Mouse (Mus musculus) ovary, adult 18-20 months (tissue): ENCODE results near the gene Tomm20.
"Not testable (repeated sequence)": the region's sequence is repeated elsewhere in the genome, so short reads cannot be mapped to it uniquely, and the experiment has no call there.

Source experiments
- DNase-seq: peaks from one replicate; pipeline ENCODE4 v3.0.0; 2022; ENCODE audit warnings: low spot score, mixed read lengths

Gene Tomm20

DNA sequence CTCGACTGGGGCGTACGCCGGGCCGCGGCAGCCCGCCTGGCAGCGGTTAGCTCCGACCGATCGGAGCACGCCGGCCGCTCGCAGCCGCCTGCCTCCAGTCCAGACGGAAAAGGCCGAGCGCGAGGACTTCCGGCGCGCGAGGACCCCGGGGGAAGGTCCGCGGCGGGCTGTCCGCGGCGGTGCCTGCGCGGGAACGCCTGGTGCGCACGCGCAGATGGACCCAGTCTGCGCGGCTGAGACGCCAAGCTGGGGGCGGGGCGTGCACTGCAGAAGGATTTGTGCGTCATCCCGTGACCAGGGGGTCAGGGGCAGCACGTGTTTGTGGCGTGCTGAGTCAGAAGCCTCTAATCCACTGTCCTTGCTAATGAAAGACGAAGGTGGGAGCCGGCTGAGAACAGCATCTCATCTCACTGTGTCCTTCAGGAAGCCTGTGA lies at the start of gene Tomm20:
Gene Tomm20, minus strand, starts transcription at position 115 of the 434 bp plus-strand sequence.
- DNase-seq = peak; percentile 95

- no peak for DNase-seq
These were observed 48.9 kb upstream of the Tomm20 start for GRCm38 (mm10) chr8:126994506-126994905.

GRCm38 (mm10) chr8:126989363-126990153 lies 43.9 kb upstream of the Tomm20 start:
- no peak for DNase-seq

DNA sequence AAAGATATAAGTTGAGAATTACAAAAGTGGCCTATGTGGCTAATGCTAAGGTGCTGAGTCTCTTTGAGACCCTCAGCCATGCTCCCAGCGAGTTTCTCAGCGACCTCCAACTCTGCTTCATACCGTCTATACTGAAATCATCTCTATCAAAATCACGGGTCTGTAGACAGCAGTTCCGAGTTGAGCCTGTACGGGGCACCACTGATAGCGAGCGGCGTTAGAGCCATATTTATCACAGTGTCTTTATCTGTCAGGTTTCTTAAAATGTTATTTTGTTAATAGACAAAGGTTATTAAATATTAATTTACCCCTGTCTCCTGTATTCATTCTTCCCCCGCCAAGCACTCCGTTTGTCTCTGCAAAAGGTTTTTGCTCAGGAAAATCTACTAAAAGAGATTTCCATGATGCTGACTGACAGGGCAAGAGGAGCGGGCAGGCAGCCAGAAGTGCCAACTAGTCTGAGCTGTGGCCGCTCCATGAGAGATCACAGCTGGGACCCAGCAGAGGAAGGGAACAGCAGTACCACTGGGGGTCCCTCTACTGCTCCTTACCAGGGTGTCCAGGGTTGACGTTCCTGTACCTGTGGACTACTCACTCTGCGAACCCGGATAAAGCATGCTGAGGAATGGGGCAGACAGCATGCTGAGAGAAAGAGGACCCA lies 42.8 kb upstream of the Tomm20 start:
- no peak for DNase-seq

GRCm38 (mm10) chr8:126986495-126986894 lies 40.9 kb upstream of the Tomm20 start:
- DNase-seq = peak; percentile 47

GRCm38 (mm10) chr8:126980046-126980445 lies 34.4 kb upstream of the Tomm20 start:
- DNase-seq = no peak

GRCm38 (mm10) chr8:126979091-126979920 lies 33.7 kb upstream of the Tomm20 start:
- peak; percentile 14 for DNase-seq

DNA sequence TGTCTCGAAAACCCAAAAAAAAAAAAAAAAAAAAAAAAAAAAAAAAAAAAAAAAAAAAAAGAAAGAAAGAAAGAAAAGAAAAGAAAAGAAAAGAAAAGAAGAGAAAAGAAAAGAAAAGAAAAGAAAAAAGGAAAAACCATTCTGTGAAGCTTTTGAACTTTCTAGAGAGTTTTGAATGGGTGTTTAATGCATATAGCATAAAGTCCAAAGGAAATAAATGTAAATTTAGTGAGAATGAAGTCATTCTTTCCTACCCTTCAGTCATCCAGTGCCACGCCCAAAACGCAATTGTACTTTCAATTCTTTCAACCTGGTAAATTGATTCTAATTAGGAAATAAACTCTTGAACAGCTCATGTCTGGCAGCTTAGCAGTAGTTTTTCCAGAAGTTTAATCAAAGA lies 32.9 kb upstream of the Tomm20 start:
- DNase-seq = not testable (repeated sequence)

DNA sequence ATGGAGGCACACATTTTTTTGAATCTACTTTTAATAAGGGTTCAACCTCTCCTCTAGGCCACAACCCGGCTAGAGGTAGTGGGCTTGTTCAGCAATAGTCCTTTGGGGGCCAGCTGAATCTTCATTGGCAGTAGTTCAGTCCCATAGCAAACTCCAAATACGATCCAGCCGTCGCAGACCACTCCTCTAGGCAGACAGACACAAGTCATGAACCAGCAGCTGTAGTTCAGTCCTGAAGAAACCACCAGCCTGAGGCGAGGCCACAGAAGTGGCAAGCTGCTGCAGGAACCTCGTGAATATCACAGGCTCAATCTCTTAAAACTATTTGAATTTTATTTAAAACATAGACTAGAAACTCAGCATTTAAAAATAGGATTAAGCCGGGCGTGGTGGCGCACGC lies 32.4 kb upstream of the Tomm20 start:
- DNase-seq = no peak

- DNase-seq = no peak
These were observed 31.1 kb upstream of the Tomm20 start for GRCm38 (mm10) chr8:126976608-126977348.

DNA sequence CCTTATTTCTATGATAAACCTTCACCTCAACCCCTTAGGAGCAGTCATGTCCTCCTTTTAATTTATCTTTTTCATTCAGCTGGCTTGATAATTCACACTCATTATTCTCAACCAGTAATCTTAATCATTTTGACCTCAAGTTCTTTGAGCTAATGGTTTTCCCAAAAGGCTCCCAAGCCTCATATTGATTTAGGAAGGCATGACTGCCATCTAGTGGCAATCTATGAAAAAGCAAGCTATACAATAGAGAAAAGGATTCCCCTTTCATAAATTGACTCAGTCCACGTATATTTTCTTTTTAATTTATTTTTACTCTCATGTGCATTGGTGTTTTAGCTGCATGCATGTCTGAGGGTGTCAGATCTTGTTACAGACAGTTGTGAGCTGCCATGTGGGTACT lies 30.1 kb upstream of the Tomm20 start:
- DNase-seq = no peak

DNA sequence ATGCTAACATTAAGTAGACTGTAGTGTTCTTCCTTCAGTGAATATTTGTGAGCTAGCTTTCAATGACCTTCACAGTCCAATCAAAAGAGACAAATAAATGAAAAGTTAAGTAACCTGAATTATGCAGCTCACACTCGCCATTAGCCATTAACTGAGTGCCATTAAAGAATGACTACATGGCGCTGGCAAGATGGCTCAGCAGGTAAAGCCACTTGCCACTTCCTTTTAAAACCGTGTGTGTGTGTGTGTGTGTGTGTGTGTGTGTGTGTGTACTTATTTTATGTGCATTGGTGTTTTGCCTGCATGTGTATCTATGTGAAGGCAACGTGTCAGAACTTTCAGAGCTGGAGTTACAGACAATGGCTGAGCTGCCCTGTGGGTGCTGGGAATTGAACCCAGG lies 28.9 kb upstream of the Tomm20 start:
- no peak for DNase-seq

DNA sequence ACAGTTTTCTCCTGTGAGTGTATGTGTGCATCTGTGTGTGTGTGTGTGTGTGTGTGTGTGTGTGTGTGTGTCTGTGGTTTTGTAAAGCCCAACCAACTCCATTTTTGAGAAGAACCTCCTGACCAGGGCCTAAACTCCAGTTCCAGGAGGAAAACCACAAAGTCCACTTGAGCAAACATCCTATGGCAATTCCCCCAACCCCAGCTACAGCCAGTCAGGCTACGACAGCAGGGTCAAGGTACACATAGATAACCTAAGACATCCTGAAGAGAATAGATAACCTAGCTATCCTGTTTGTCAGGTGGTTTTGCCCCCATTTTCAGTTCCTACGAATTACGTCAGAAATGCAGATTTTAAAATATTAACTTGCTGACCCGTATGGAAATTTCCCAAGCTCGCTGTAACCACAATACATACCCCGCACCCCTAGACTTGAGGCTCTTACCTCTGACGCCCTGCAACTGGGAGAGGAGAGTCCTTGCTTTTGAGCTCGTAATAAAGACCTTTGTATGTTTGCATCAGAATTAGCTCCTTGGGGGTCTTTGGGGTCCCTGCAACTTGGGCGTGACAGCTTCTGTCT lies 28.1 kb upstream of the Tomm20 start:
- no peak for DNase-seq

DNA sequence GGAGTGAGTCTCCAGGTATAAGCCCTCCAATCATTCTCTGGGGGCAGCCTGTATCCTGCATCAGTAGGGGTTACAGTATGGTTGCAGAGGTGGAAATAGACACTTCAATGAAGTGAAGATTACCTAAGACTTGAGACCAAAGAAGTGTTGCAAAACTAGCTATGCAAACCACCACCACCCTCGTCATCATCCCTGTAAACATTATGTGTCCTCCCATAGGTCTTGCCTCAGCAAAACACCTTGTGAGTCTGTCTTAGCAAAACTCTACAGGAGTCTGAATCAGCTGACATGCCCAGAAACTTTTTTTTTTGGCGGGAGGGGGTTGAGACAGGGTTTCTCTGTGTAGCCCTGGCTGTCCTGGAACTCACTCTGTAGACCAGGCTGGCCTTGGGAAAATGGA lies 27.0 kb upstream of the Tomm20 start:
- DNase-seq = no peak

GRCm38 (mm10) chr8:126972102-126972501 lies 26.5 kb upstream of the Tomm20 start:
- DNase-seq = no peak

GRCm38 (mm10) chr8:126971314-126971664 lies 25.6 kb upstream of the Tomm20 start:
- no peak for DNase-seq

GRCm38 (mm10) chr8:126970579-126971313 lies 25.1 kb upstream of the Tomm20 start, which contains the start of gene Rbm34:
Gene Rbm34 (minus strand): TSS chr8:126971071.
- peak; percentile 86 for DNase-seq

GRCm38 (mm10) chr8:126969546-126969945 lies 23.9 kb upstream of the Tomm20 start:
- no peak for DNase-seq

DNA sequence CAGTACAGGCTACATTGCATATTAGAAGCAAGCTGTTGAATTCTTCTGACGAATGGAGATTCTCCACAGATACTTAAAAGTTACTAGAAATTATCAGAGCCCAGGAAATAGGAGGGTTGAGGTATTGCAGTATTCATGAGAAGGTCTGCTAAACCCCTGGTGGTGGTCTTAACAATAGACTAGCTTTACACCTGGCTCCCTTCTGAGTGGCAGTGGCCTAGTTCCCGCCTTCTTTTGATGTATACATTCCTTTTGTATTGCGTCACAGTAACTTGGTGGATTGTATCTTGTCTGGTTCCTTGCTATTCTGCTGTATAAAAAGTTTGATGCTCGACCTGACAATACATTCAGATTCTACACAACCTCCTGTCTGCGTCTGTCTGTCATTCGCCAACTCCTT lies 22.5 kb upstream of the Tomm20 start:
- DNase-seq = no peak

- DNase-seq = no peak
These were observed 19.6 kb upstream of the Tomm20 start for GRCm38 (mm10) chr8:126965246-126965645.

DNA sequence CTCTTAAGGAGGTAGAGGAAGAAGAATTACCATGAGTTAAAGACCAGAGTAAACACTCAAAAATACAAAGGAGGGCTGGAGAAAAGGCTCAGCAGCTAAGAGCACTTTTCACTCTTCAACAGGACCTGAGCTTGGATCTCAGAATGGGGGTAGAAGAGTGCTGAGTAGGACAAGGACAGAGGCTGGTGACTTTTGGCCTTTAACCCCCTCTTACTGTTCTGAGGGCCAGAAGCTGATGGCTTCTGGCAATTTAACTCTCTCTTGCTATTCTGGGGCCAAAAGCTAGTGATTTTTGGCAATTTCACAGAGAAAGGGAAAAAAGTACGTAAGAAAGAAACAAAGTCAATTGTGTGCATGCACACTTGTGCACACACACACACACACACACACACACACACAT lies 17.2 kb upstream of the Tomm20 start:
- no peak for DNase-seq
